Mouse (Mus musculus) lung, embryonic 15.5 days (tissue): ENCODE measurements around the gene Tex13c2. TPM values are rescaled to one million over a fixed set of nuclear protein-coding genes. Genes with fewer than 3 reads are reported as not detected.

ENCODE experiments used
- ATAC-seq: fragments of 200-750 bp; cut with Nextera tagmentation; 2 replicates; pipeline ENCODE4 v1.8.0; 2017; ENCODE audit warnings: moderate number of reproducible peaks, borderline replicate concordance; ENCODE audit not compliant: low FRiP score, low TSS enrichment; ENCODE audit errors: extremely low read depth
- H3K27ac ChIP-seq: fragments of 300-500 bp; sonication (generic); 2 replicates; pipeline ENCODE4 v1.5.1; 2015; ENCODE audit warnings: moderate library complexity, mild to moderate bottlenecking, inconsistent platforms
- H3K27me3 ChIP-seq: fragments of 300-500 bp; sonication (generic); 2 replicates; pipeline ENCODE4 v1.6.1; 2015; ENCODE audit warnings: inconsistent platforms
- H3K36me3 ChIP-seq: fragments of 300-500 bp; sonication (generic); 2 replicates; pipeline ENCODE4 v1.6.1; 2015; ENCODE audit warnings: inconsistent platforms
- H3K4me1 ChIP-seq: fragments of 300-500 bp; sonication (generic); 2 replicates; pipeline ENCODE4 v1.6.1; 2015; ENCODE audit warnings: inconsistent platforms
- H3K4me2 ChIP-seq: fragments of 300-500 bp; sonication (generic); 2 replicates; pipeline ENCODE4 v1.6.1; 2015; ENCODE audit warnings: inconsistent platforms, mild to moderate bottlenecking, moderate library complexity
- H3K4me3 ChIP-seq: fragments of 300-500 bp; sonication (generic); 2 replicates; pipeline ENCODE4 v1.5.1; 2015; ENCODE audit warnings: mild to moderate bottlenecking, inconsistent platforms
- H3K9ac ChIP-seq: fragments of 300-500 bp; sonication (generic); 2 replicates; pipeline ENCODE4 v1.6.1; 2015; ENCODE audit warnings: inconsistent platforms
- H3K9me3 ChIP-seq: fragments of 300-500 bp; sonication (generic); 2 replicates; pipeline ENCODE4 v1.6.1; 2016; ENCODE audit warnings: inconsistent platforms
- WGBS: fragments of 180-500 bp; shearing (Covaris S2); methylation state at CpG from one replicate; pipeline ENCODE4 v1.1.7; 2015; 5-methylcytosine and 5-hydroxymethylcytosine counted together
- polyA plus RNA-seq: library from polyadenylated mRNA; unstranded; fragments of >200 nt; fragmentation: Nextera tagmentation; extraction: Ambion mirVana; gene quantifications from 2 replicates; pipeline ENCODE4 v1.2.1, GENCODE M21; 2015

Tex13c2 gene
- not detected in 2 replicates for polyA plus RNA-seq

GRCm38 (mm10) chrX:42489446-42489845, at the start of gene Tex13c2:
Tex13c2 (plus strand) TSS chrX:42489691.
- ATAC-seq, result no peak
- Histone ChIP-seq H3K36me3 (no peaks in the 10 kb centered on the region), H3K9ac (no peak within 1 kb of the TSS), H3K4me2 (no peak within 1 kb of the TSS), H3K27me3 (no peaks in the 10 kb centered on the region), H3K9me3 (no peaks in the 10 kb centered on the region), H3K27ac (no peak within 1 kb of the TSS), H3K4me3 (no peak within 1 kb of the TSS), H3K4me1 (no peaks in the 10 kb centered on the region)
- 90% methylated on average over 16 of the region's 16 CpGs for WGBS

- H3K4me1 ChIP-seq, result no peaks in the 10 kb centered on the region
- WGBS, result 54% methylated on average over 1 of the region's 1 CpGs
Observed at GRCm38 (mm10) chrX:42450305-42450704, 39.2 kb upstream of the Tex13c2 start.

GRCm38 (mm10) chrX:42453001-42453400, 36.5 kb upstream of the Tex13c2 start:
- Histone ChIP-seq H3K36me3 (no peaks in the 10 kb centered on the region), H3K27ac (no peak overlapping the region), H3K9me3 (no peaks in the 10 kb centered on the region), H3K4me1 (no peaks in the 10 kb centered on the region), H3K27me3 (no peaks in the 10 kb centered on the region), H3K4me3 (no peak overlapping the region), H3K4me2 (no peak overlapping the region), H3K9ac (no peak overlapping the region)
- no peak for ATAC-seq
- 81% methylated on average over 1 of the region's 1 CpGs for WGBS

More at GRCm38 (mm10) chrX:42450305-42450704, 39.2 kb upstream of the Tex13c2 start:
- no peaks in the 10 kb centered on the region for H3K9me3 ChIP-seq
- no peaks in the 10 kb centered on the region for H3K36me3 ChIP-seq
- no peak overlapping the region for H3K9ac ChIP-seq
- ATAC-seq, result no peak
- H3K4me3 ChIP-seq, result no peak overlapping the region
- H3K27me3 ChIP-seq, result no peaks in the 10 kb centered on the region
- no peak overlapping the region for H3K4me2 ChIP-seq
- no peak overlapping the region for H3K27ac ChIP-seq

GRCm38 (mm10) chrX:42454533-42454932, 35.0 kb upstream of the Tex13c2 start:
- no peaks in the 10 kb centered on the region for H3K4me1 ChIP-seq
- ATAC-seq, result no peak
- no peak overlapping the region for H3K27ac ChIP-seq
- no peak overlapping the region for H3K4me3 ChIP-seq
- H3K9me3 ChIP-seq, result no peaks in the 10 kb centered on the region
- 69% methylated on average over 7 of the region's 7 CpGs for WGBS
- no peaks in the 10 kb centered on the region for H3K36me3 ChIP-seq
- no peaks in the 10 kb centered on the region for H3K27me3 ChIP-seq
- H3K4me2 ChIP-seq, result no peak overlapping the region
- H3K9ac ChIP-seq, result no peak overlapping the region

GRCm38 (mm10) chrX:42490336-42490735, 845 bp downstream of the Tex13c2 start:
- no peak for ATAC-seq
- Histone ChIP-seq H3K4me3 (no peak overlapping the region), H3K4me1 (no peaks in the 10 kb centered on the region), H3K9me3 (no peaks in the 10 kb centered on the region), H3K9ac (no peak overlapping the region), H3K36me3 (no peaks in the 10 kb centered on the region), H3K27me3 (no peaks in the 10 kb centered on the region), H3K4me2 (no peak overlapping the region), H3K27ac (no peak overlapping the region)
- 90% methylated on average over 8 of the region's 8 CpGs for whole genome bisulfite sequencing

- no peak overlapping the region for H3K27ac ChIP-seq
- H3K36me3 ChIP-seq, result no peaks in the 10 kb centered on the region
- H3K4me1 ChIP-seq, result no peaks in the 10 kb centered on the region
- no peak overlapping the region for H3K4me3 ChIP-seq
- no peak for ATAC-seq
- no peaks in the 10 kb centered on the region for H3K27me3 ChIP-seq
- H3K9ac ChIP-seq, result no peak overlapping the region
- no peaks in the 10 kb centered on the region for H3K9me3 ChIP-seq
- H3K4me2 ChIP-seq, result no peak overlapping the region
Observed at GRCm38 (mm10) chrX:42500538-42500937, 11.0 kb downstream of the Tex13c2 start.

- WGBS, result 70% methylated on average over 13 of the region's 13 CpGs
- no peaks in the 10 kb centered on the region for H3K9me3 ChIP-seq
- no peak within 1 kb of the TSS for H3K4me3 ChIP-seq
- no peak within 1 kb of the TSS for H3K9ac ChIP-seq
- H3K4me2 ChIP-seq, result no peak within 1 kb of the TSS
- no peak for ATAC-seq
- no peak within 1 kb of the TSS for H3K27ac ChIP-seq
- H3K4me1 ChIP-seq, result no peaks in the 10 kb centered on the region
- no peaks in the 10 kb centered on the region for H3K36me3 ChIP-seq
- H3K27me3 ChIP-seq, result no peaks in the 10 kb centered on the region
Observed at GRCm38 (mm10) chrX:42502291-42503043, 13.0 kb downstream of the Tex13c2 start, which contains the start of gene Sh2d1a. Sh2d1a (plus strand) TSS chrX:42502453.

- no peak overlapping the region for H3K4me3 ChIP-seq
- no peak overlapping the region for H3K4me2 ChIP-seq
- no peak overlapping the region for H3K9ac ChIP-seq
- H3K36me3 ChIP-seq, result no peaks in the 10 kb centered on the region
- no peak for ATAC-seq
- no peaks in the 10 kb centered on the region for H3K27me3 ChIP-seq
- H3K4me1 ChIP-seq, result no peaks in the 10 kb centered on the region
- no peak overlapping the region for H3K27ac ChIP-seq
- WGBS, result 69% methylated on average over 2 of the region's 2 CpGs
- no peaks in the 10 kb centered on the region for H3K9me3 ChIP-seq
Observed at GRCm38 (mm10) chrX:42511105-42511504, 21.6 kb downstream of the Tex13c2 start.

GRCm38 (mm10) chrX:42512567-42512966, 23.1 kb downstream of the Tex13c2 start:
- Histone ChIP-seq H3K36me3 (no peaks in the 10 kb centered on the region), H3K27me3 (no peaks in the 10 kb centered on the region), H3K4me1 (no peaks in the 10 kb centered on the region), H3K4me3 (no peak overlapping the region), H3K4me2 (no peak overlapping the region), H3K27ac (no peak overlapping the region), H3K9me3 (no peaks in the 10 kb centered on the region), H3K9ac (no peak overlapping the region)
- ATAC-seq, result no peak

- no peak overlapping the region for H3K4me3 ChIP-seq
- no peak overlapping the region for H3K27ac ChIP-seq
- WGBS, result 83% methylated on average over 2 of the region's 2 CpGs
- no peaks in the 10 kb centered on the region for H3K4me1 ChIP-seq
- no peaks in the 10 kb centered on the region for H3K9me3 ChIP-seq
- no peaks in the 10 kb centered on the region for H3K36me3 ChIP-seq
- H3K4me2 ChIP-seq, result no peak overlapping the region
- H3K27me3 ChIP-seq, result no peaks in the 10 kb centered on the region
- H3K9ac ChIP-seq, result no peak overlapping the region
- no peak for ATAC-seq
Observed at GRCm38 (mm10) chrX:42522868-42523267, 33.4 kb downstream of the Tex13c2 start.

- Histone ChIP-seq H3K9me3 (no peaks in the 10 kb centered on the region), H3K4me2 (no peak overlapping the region), H3K9ac (no peak overlapping the region), H3K4me1 (no peaks in the 10 kb centered on the region), H3K4me3 (no peak overlapping the region), H3K27ac (no peak overlapping the region), H3K36me3 (no peaks in the 10 kb centered on the region), H3K27me3 (no peaks in the 10 kb centered on the region)
- 74% methylated on average over 4 of the region's 4 CpGs for WGBS
- ATAC-seq, result no peak
Observed at GRCm38 (mm10) chrX:42530703-42531102, 41.2 kb downstream of the Tex13c2 start.

- Histone ChIP-seq H3K9ac (no peak overlapping the region), H3K4me3 (peak overlapping the region; percentile 21; the same call in 1 of the 2 replicates), H3K36me3 (no peaks in the 10 kb centered on the region), H3K27me3 (no peaks in the 10 kb centered on the region), H3K27ac (0 out of 2 replicates have a peak overlapping the region, but pooled peaks have one; percentile 24), H3K4me1 (no peaks in the 10 kb centered on the region), H3K9me3 (no peaks in the 10 kb centered on the region), H3K4me2 (peak overlapping the region; percentile 43)
- WGBS, result 29% methylated on average over 3 of the region's 3 CpGs
- ATAC-seq, result peak; percentile 39; the same call in 1 of the 2 replicates
Observed at GRCm38 (mm10) chrX:42540030-42540755, 50.7 kb downstream of the Tex13c2 start.
